Mouse (Mus musculus): ENCODE data around the gene Crot.

- TF ChIP-seq CHD2 (IDR thresholded peaks at IDR 0.05; ENCODE audit: low read depth, low read length) (no peak), ZNF384 (IDR thresholded peaks at IDR 0.05; ENCODE audit: low read depth, low read length) (no peak)
These were observed 24.8 kb downstream of the Crot start for GRCm38 (mm10) chr5:8972355-8972754.
